1 mouse cellular context compared by ENCODE assay signal in genomic region chr9:122351303-122352024, GRCm38 (mm10).
TF ChIP-seq lines count a peak whose summit lies in the region.

Gene Abhd5, plus strand, starts transcription at chr9:122351608.

TF ChIP-seq in CH12.LX, 34 proteins besides CTCF, POLR2A, EP300 and RAD21 (continued from another document):
- TF ChIP-seq ZKSCAN1 (IDR thresholded peaks at IDR 0.05; ENCODE audit: borderline replicate concordance, low read depth, low read length): no peak
- TF ChIP-seq RCOR1 (conservative IDR thresholded peaks at IDR 0.05; ENCODE audit: low read depth, low read length): 0 out of 2 replicates have a peak, but pooled peaks have one; percentile 16
- no peak for TF ChIP-seq BHLHE40 (IDR thresholded peaks at IDR 0.05; ENCODE audit: low read depth, low read length)
- peak; percentile 68; the same call in 1 of the 2 replicates for TF ChIP-seq POLR2AphosphoS2 (IDR thresholded peaks at IDR 0.05; ENCODE audit: low read depth, low read length)
- TF ChIP-seq MEF2A (IDR thresholded peaks at IDR 0.05; ENCODE audit: borderline replicate concordance, low read depth, low read length): peak; percentile 43
- TF ChIP-seq CHD1 (IDR thresholded peaks at IDR 0.05; ENCODE audit: low read depth, low read length): peak; percentile 49; the same call in 1 of the 2 replicates
- TF ChIP-seq USF1 (IDR thresholded peaks at IDR 0.05; ENCODE audit: low read depth, low read length): no peak
- TF ChIP-seq PAX5 (IDR thresholded peaks at IDR 0.05; ENCODE audit: low read length): no peak
- TF ChIP-seq IRF4 (IDR thresholded peaks at IDR 0.05; ENCODE audit: low read depth, low read length): peak; percentile 36; the same call in 1 of the 2 replicates
- TF ChIP-seq MAX (IDR thresholded peaks at IDR 0.05; ENCODE audit: low read length): 0 out of 2 replicates have a peak, but pooled peaks have one; percentile 29
- TF ChIP-seq TBP (conservative IDR thresholded peaks at IDR 0.05; ENCODE audit: low read depth, low read length): peak; percentile 82
- peak; percentile 87 for TF ChIP-seq UBTF (IDR thresholded peaks at IDR 0.05; ENCODE audit: low read depth, low read length)
- peak; percentile 83 for TF ChIP-seq SIN3A (IDR thresholded peaks at IDR 0.05; ENCODE audit: low read length)
- TF ChIP-seq MYC (IDR thresholded peaks at IDR 0.05; ENCODE audit: low read depth, low read length): no peak
- peak; percentile 97 for TF ChIP-seq ZMIZ1 (IDR thresholded peaks at IDR 0.05; ENCODE audit: low read depth, low read length)
- no peak for TF ChIP-seq ZC3H11A (IDR thresholded peaks at IDR 0.05; ENCODE audit: low read depth, low read length)
- TF ChIP-seq MXI1 (IDR thresholded peaks at IDR 0.05; ENCODE audit: low read depth, low read length): peak; percentile 73
- TF ChIP-seq USF2 (conservative IDR thresholded peaks at IDR 0.05; ENCODE audit: low read depth, low read length): no peak
- TF ChIP-seq JUN (IDR thresholded peaks at IDR 0.05; ENCODE audit: insufficient read depth, low read depth, low read length): no peak
- no peak for TF ChIP-seq JUND (conservative IDR thresholded peaks at IDR 0.05; ENCODE audit: low read depth, low read length)
- TF ChIP-seq MAZ (IDR thresholded peaks at IDR 0.05; ENCODE audit: low read depth, low read length): peak; percentile 44; the same call in 1 of the 2 replicates
- TF ChIP-seq NELFE (IDR thresholded peaks at IDR 0.05; ENCODE audit: low read depth, low read length): peak; percentile 97
TF ChIP-seq in CH12.LX: peak in this region for 19.
